ENCODE assay signal across 8 mouse cellular contexts in genomic region chr13:40784202-40784771, GRCm38 (mm10). TPM values are rescaled to one million over a fixed set of nuclear protein-coding genes. Genes with fewer than 3 reads are reported as not detected.
A peak's percentile ranks its signal among the peaks of the same experiment; 100 is the strongest.
DNase-seq lines count a peak whose midpoint lies in the region; ATAC-seq and TF ChIP-seq lines count a peak whose summit lies in the region.
"Had no signal": no experiment of that assay in that cellular context is flagged by ENCODE, and none has a peak within 500 bp of the region (broad histone marks: within the 10 kb centered on the region; RNA-seq: fewer than 3 reads in every experiment).

No protein-coding gene starts in this region.

- in situ Hi-C loops in CH12.LX (cut with MboI; ENCODE audit: low pct_ligation_motif_present, low pct_unique_long_range_greater_than_20kb, low sequenced_read_pairs), result no loop called here

- TF ChIP-seq RAD21 in CH12.LX (IDR thresholded peaks at IDR 0.05; ENCODE audit: low read depth, low read length) (peak; percentile 63), MEL (IDR thresholded peaks at IDR 0.05; ENCODE audit: low read depth, low read length) (peak; percentile 80)

- TF ChIP-seq EP300 in CH12.LX (IDR thresholded peaks at IDR 0.05; ENCODE audit: low read length) (no peak), MEL (IDR thresholded peaks at IDR 0.05; ENCODE audit: low read depth in 1 of 2, low read length in 2 of 2) (no peak)

- dilution Hi-C loops in CH12.LX (cut with MboI; ENCODE audit: extremely low pct_ligation_motif_present, extremely low pct_unique_long_range_greater_than_20kb, low sequenced_read_pairs), result no loop called here

- TF ChIP-seq POLR2A in CH12.LX (IDR thresholded peaks at IDR 0.05; ENCODE audit: low read depth, low read length) (no peak), MEL (IDR thresholded peaks at IDR 0.05; ENCODE audit: control insufficient read depth in 1 of 2, insufficient read depth in 1 of 2, low read depth in 1 of 2, low read length in 2 of 2, poor library complexity in 1 of 2) (no peak)

- DNase-seq in CH12.LX (ENCODE audit: extremely low read depth) (peak; percentile 44), MEL (ENCODE audit: low read depth, low spot score) (peak; percentile 43)
- DNase-seq in forelimb bud, embryonic 11.5 days (ENCODE audit: low read depth, low spot score), result peak; percentile 54
- peak; percentile 80 for DNase-seq in retina, embryonic 14.5 days (ENCODE audit: low spot score)
- DNase-seq in spleen, postnatal 4 days (ENCODE audit: low spot score in 2 of 2), result no peak

- H3K27ac ChIP-seq in intestine, embryonic 16.5 days (ENCODE audit: low read length), result no peak overlapping the region
- no peak overlapping the region for H3K27ac ChIP-seq in intestine, embryonic 15.5 days
- no peak overlapping the region for H3K27ac ChIP-seq in CH12.LX (ENCODE audit: insufficient read depth, low read depth)
- H3K27ac ChIP-seq in MEL (ENCODE audit: control insufficient read depth, low read depth, low read length), result no peak overlapping the region

- peak; percentile 42; the same call in 1 of the 2 replicates for ATAC-seq in intestine, embryonic 16.5 days
- no peak for ATAC-seq in intestine, embryonic 15.5 days

- H3K36me3 ChIP-seq in intestine, embryonic 16.5 days (ENCODE audit: control insufficient read depth, insufficient read depth, low read length), result no peaks in the 10 kb centered on the region
- no peaks in the 10 kb centered on the region for H3K36me3 ChIP-seq in intestine, embryonic 15.5 days
- H3K36me3 ChIP-seq in CH12.LX (replicated peaks in 1 of 2; ENCODE audit: control insufficient read depth in 1 of 2, insufficient read depth in 1 of 2, low read length in 1 of 2) (no peaks in the 10 kb centered on the region), MEL (ENCODE audit: control insufficient read depth in 1 of 2, insufficient read depth in 2 of 2, low read length in 2 of 2) (no peaks in the 10 kb centered on the region)

- H3K4me1 ChIP-seq in intestine, embryonic 16.5 days (ENCODE audit: control insufficient read depth, insufficient read depth, low read length), result no peaks in the 10 kb centered on the region
- no peaks in the 10 kb centered on the region for H3K4me1 ChIP-seq in intestine, embryonic 15.5 days (replicated peaks)
- H3K4me1 ChIP-seq in CH12.LX (ENCODE audit: control insufficient read depth in 1 of 2, insufficient read depth in 2 of 2), result no peaks in the 10 kb centered on the region
- H3K4me1 ChIP-seq in MEL (ENCODE audit: control insufficient read depth in 1 of 2, insufficient read depth in 2 of 2, low read length in 2 of 2), result no peaks in the 10 kb centered on the region

- H3K4me2 ChIP-seq in intestine, embryonic 16.5 days (ENCODE audit: low read depth, low read length), result no peak overlapping the region
- no peak overlapping the region for H3K4me2 ChIP-seq in intestine, embryonic 15.5 days (replicated peaks)
- H3K4me2 ChIP-seq in CH12.LX (ENCODE audit: insufficient read depth, low read depth, poor library complexity, severe bottlenecking), result no peak overlapping the region

- no peaks in the 10 kb centered on the region for H3K27me3 ChIP-seq in intestine, embryonic 16.5 days (replicated peaks; ENCODE audit: control insufficient read depth, insufficient read depth, low read length)
- H3K27me3 ChIP-seq in intestine, embryonic 15.5 days (replicated peaks), result no peaks in the 10 kb centered on the region
- H3K27me3 ChIP-seq in CH12.LX (replicated peaks) (no peaks in the 10 kb centered on the region), MEL (ENCODE audit: control insufficient read depth in 1 of 2, insufficient read depth in 2 of 2, low read length in 2 of 2) (no peaks in the 10 kb centered on the region; a peak in 1 of 4 replicates)

- TF ChIP-seq CTCF in CH12.LX (conservative IDR thresholded peaks at IDR 0.05 in 1 of 2, IDR thresholded peaks at IDR 0.05 in 1 of 2; ENCODE audit: low read depth in 2 of 2, low read length in 2 of 2) (peak; percentile 64 to 66), MEL (IDR thresholded peaks at IDR 0.05 in 2 of 3, conservative IDR thresholded peaks at IDR 0.05 in 1 of 3; ENCODE audit: control insufficient read depth in 1 of 3, insufficient read depth in 1 of 3, low read depth in 2 of 3, low read length in 3 of 3, poor library complexity in 1 of 3, severe bottlenecking in 1 of 3) (peak; percentile 34 to 76 (median 55); a peak in 5 of 6 replicates)

- H3K9me3 ChIP-seq in intestine, embryonic 16.5 days (ENCODE audit: control insufficient read depth, low read length), result no peaks in the 10 kb centered on the region
- no peaks in the 10 kb centered on the region for H3K9me3 ChIP-seq in intestine, embryonic 15.5 days
- H3K9me3 ChIP-seq in CH12.LX (replicated peaks; ENCODE audit: low read length), result no peaks in the 10 kb centered on the region
- no peaks in the 10 kb centered on the region for H3K9me3 ChIP-seq in MEL (replicated peaks; ENCODE audit: insufficient read depth, low read length)

- no peak overlapping the region for H3K4me3 ChIP-seq in intestine, embryonic 16.5 days (ENCODE audit: low read length)
- H3K4me3 ChIP-seq in intestine, embryonic 15.5 days (replicated peaks), result no peak overlapping the region
- H3K4me3 ChIP-seq in CH12.LX (replicated peaks in 1 of 3; ENCODE audit: low read depth in 2 of 3, low read length in 2 of 3, poor library complexity in 1 of 3) (no peak overlapping the region), MEL (ENCODE audit: control insufficient read depth in 1 of 2, insufficient read depth in 1 of 2, low read depth in 2 of 2, low read length in 2 of 2) (no peak overlapping the region)
- H3K4me3 ChIP-seq: myocyte had no signal

- no peaks in the 10 kb centered on the region for H3K79me2 ChIP-seq in CH12.LX (replicated peaks; ENCODE audit: control insufficient read depth, extremely low read depth, insufficient read depth, poor library complexity, severe bottlenecking)
- no peaks in the 10 kb centered on the region for H3K79me2 ChIP-seq in MEL (ENCODE audit: control insufficient read depth, insufficient read depth, low read length, poor library complexity)

- H3K9ac ChIP-seq in intestine, embryonic 16.5 days (ENCODE audit: low read depth, low read length), result no peak overlapping the region
- H3K9ac ChIP-seq in intestine, embryonic 15.5 days, result no peak overlapping the region
- no peak overlapping the region for H3K9ac ChIP-seq in CH12.LX (ENCODE audit: insufficient read depth, low read depth)
- H3K9ac ChIP-seq in MEL (ENCODE audit: control insufficient read depth, low read depth, low read length, poor library complexity, severe bottlenecking), result no peak overlapping the region

- WGBS in intestine, embryonic 16.5 days, result 44% methylated on average over 8 of the region's 8 CpGs
- WGBS in intestine, embryonic 15.5 days, result 52% methylated on average over 8 of the region's 8 CpGs

TF ChIP-seq in CH12.LX, 34 proteins besides CTCF, POLR2A, EP300 and RAD21:
- TF ChIP-seq PAX5 (IDR thresholded peaks at IDR 0.05; ENCODE audit: low read length), result no peak
- no peak for TF ChIP-seq TBP (conservative IDR thresholded peaks at IDR 0.05; ENCODE audit: low read depth, low read length)
- TF ChIP-seq MAX (IDR thresholded peaks at IDR 0.05; ENCODE audit: low read length), result no peak
- no peak for TF ChIP-seq SIN3A (IDR thresholded peaks at IDR 0.05; ENCODE audit: low read length)
- TF ChIP-seq USF1 (IDR thresholded peaks at IDR 0.05; ENCODE audit: low read depth, low read length), result no peak
- TF ChIP-seq RCOR1 (conservative IDR thresholded peaks at IDR 0.05; ENCODE audit: low read depth, low read length), result no peak
- TF ChIP-seq JUND (conservative IDR thresholded peaks at IDR 0.05; ENCODE audit: low read depth, low read length), result no peak
- TF ChIP-seq E2F4 (IDR thresholded peaks at IDR 0.05; ENCODE audit: insufficient replicate concordance, low read depth, low read length), result no peak
- TF ChIP-seq NRF1 (IDR thresholded peaks at IDR 0.05; ENCODE audit: low read depth, low read length), result no peak

TF ChIP-seq in MEL, 35 proteins besides CTCF, POLR2A, EP300 and RAD21:
- TF ChIP-seq ZC3H11A (IDR thresholded peaks at IDR 0.05; ENCODE audit: low read depth, low read length), result peak; percentile 60
- peak; percentile 72 for TF ChIP-seq SMC3 (IDR thresholded peaks at IDR 0.05; ENCODE audit: low read depth, low read length)
- no peak for TF ChIP-seq TAL1 (IDR thresholded peaks at IDR 0.05; ENCODE audit: low read length)

RNA-seq across cellular contexts. Expression of gene Tfap2a, which starts 46.1 kb away (rescaled TPM):
- polyA plus RNA-seq in intestine, embryonic 16.5 days (2015; fragmentation: Nextera tagmentation; extraction: Ambion mirVana), result 0.16 and 0.24 TPM in 2 replicates
- polyA plus RNA-seq in intestine, embryonic 15.5 days (2015; fragmentation: Nextera tagmentation; extraction: Ambion mirVana), result 0.19 and 0.21 TPM in 2 replicates
- total RNA-seq in CH12.LX (2012; rRNA removed) (not detected in 2 replicates), CH12.LX (2014; rRNA removed) (not detected in 2 replicates), MEL (2012; rRNA removed) (not detected in 2 replicates)
- polyA plus RNA-seq in CH12.LX (2012; ENCODE audit: insufficient read length, low read depth) (not detected in 2 replicates), MEL (2012; ENCODE audit: insufficient read depth in 1 of 2, insufficient read length in 2 of 2, low read depth in 1 of 2, low replicate concordance in 2 of 2, missing spikeins in 1 of 2) (not detected)

Comparison
In these comparisons a context has a peak if more than half of its experiments do, and no peak if none do; other contexts are left out.
1. DNase-seq: peak in CH12.LX (single experiment), MEL (single experiment), forelimb bud, embryonic 11.5 days (single experiment) and retina, embryonic 14.5 days (single experiment); none in spleen, postnatal 4 days (0 of 2).